Mouse (Mus musculus) heart, adult 2 months (tissue): Measurements from ENCODE around the gene Mybbp1a. TPM values are rescaled to one million over a fixed set of nuclear protein-coding genes. Genes with fewer than 3 reads are reported as not detected.

ENCODE experiments used
- DNase-seq, 2 experiments: peaks; one replicate each; pipeline ENCODE4 v3.0.0; 2021
- H3K27ac ChIP-seq: fragments of 200-600 bp; 2 replicates; pipeline ENCODE4 v1.8.1; 2022
- H3K27me3 ChIP-seq: fragments of 200-500 bp; 2 replicates; pipeline ENCODE4 v1.6.1; 2012; ENCODE audit warnings: mild to moderate bottlenecking, low read length, inconsistent platforms, mixed read lengths; ENCODE audit not compliant: control insufficient read depth, insufficient read depth
- H3K36me3 ChIP-seq: fragments of 200-500 bp; 2 replicates; pipeline ENCODE4 v1.6.1; 2012; ENCODE audit warnings: low read length, inconsistent platforms; ENCODE audit not compliant: control insufficient read depth, insufficient read depth
- H3K4me1 ChIP-seq: fragments of 200-500 bp; 2 replicates; pipeline ENCODE4 v1.6.1; 2011; ENCODE audit warnings: low read length; ENCODE audit not compliant: control insufficient read depth, insufficient read depth
- H3K4me3 ChIP-seq: fragments of 200-600 bp; 2 replicates; pipeline ENCODE4 v1.8.1; 2022
- H3K79me2 ChIP-seq: fragments of 200-500 bp; replicated peaks from 2 replicates; pipeline ENCODE4 v1.6.1; 2012; ENCODE audit warnings: mild to moderate bottlenecking, inconsistent platforms, low read length, moderate library complexity, mixed read lengths; ENCODE audit not compliant: control insufficient read depth, insufficient read depth
- H3K9ac ChIP-seq: fragments of 200-500 bp; 2 replicates; pipeline ENCODE4 v1.6.1; 2012; ENCODE audit warnings: low read depth, mild to moderate bottlenecking, control low read depth, inconsistent platforms, low read length, mixed read lengths
- CTCF ChIP-seq: fragments of 200-600 bp; IDR thresholded peaks from 2 replicates; pipeline ENCODE4 v1.8.1; 2022; ENCODE audit warnings: antibody characterized with exemption, mild to moderate bottlenecking, moderate library complexity
- EP300 ChIP-seq: fragments of 200-500 bp; IDR thresholded peaks from 2 replicates; pipeline ENCODE4 v1.6.1; 2011; ENCODE audit warnings: low read depth, low read length, control low read depth; ENCODE audit not compliant: insufficient read depth
- POLR2A ChIP-seq: fragments of 200-500 bp; IDR thresholded peaks from 2 replicates; pipeline ENCODE4 v1.6.1; 2011; ENCODE audit warnings: mild to moderate bottlenecking, low read depth, low read length, control low read depth; ENCODE audit not compliant: insufficient read depth
- WGBS: fragments of 180-500 bp; shearing (Covaris S2); methylation state at CpG from one replicate; pipeline ENCODE4 v1.1.7; 2018; 5-methylcytosine and 5-hydroxymethylcytosine counted together
- intact Hi-C: fragments of 180-260 bp; cut with DNase I; formaldehyde crosslinking; loops from one replicate; pipeline ENCODE4 v1.15.1; 2025
- polyA plus RNA-seq: library from polyadenylated mRNA; depleted of rRNA; stranded (reverse); fragments of >200 nt; gene quantifications from 2 replicates; pipeline ENCODE4 v1.2.3, GENCODE M21; 2012
- total RNA-seq, 2 experiments: library from RNA; stranded (reverse); gene quantifications; 2 replicates each; pipeline ENCODE4 v1.2.3; 2021

Mybbp1a gene
- total and polyA plus RNA-seq, 3 experiments: 21.8 to 46.1 (median 42.7) TPM

DNA sequence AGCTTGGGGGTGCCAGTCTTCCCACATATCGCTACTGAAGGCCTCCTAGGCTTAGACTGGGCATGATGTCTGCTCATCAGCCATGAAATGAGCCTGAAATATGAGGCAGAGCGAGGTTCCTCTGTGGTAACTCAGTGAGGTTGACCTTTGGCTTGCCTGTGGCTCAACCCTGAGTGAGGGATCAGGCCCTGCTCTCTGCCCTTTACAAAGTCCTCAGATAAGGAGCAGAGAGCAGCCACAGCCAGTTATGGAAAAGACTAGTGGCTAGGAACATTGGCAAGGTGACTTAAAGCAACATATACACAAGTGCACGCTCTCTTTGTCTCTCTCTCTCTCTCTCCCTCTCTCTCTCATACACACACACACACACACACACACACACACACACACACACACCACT is 33.8 kb downstream of the Mybbp1a start:
- intact Hi-C loops: no loop called here
- peaks cover 30% of the 10 kb centered on the region for H3K4me1 ChIP-seq

DNA sequence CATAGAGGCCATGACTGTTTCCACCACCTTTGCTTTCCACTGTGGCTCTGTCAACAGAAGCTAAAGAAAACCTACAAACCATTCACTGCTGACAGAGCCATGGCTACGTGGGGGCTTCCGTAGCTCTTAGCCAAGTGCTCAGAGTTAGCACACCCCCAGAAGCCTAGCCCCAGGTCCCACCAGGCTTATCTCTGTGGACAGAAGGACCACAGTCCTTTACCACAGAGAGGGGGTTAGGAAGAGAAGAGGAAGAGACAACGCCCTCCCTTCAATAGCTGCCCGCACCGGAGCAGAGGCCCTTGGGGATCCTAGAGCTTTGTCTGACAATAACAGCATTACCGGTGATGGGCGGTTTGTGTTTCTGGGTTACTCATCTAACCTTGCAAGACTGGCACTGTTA is 34.3 kb downstream of the Mybbp1a start:
- TF ChIP-seq EP300: no peak
- no peak for TF ChIP-seq CTCF
- TF ChIP-seq POLR2A: no peak
- Histone ChIP-seq H3K4me1 (peaks cover 27% of the 10 kb centered on the region), H3K27ac (peak overlapping the region; percentile 68)

More for the DNA sequence above, 33.8 kb downstream of the Mybbp1a start:
- Histone ChIP-seq H3K79me2 (no peaks in the 10 kb centered on the region), H3K27ac (peak overlapping the region; percentile 68), H3K36me3 (peaks cover 2% of the 10 kb centered on the region; the same call in 1 of the 2 replicates), H3K9ac (no peak overlapping the region), H3K4me3 (no peak overlapping the region), H3K27me3 (no peaks in the 10 kb centered on the region)
- DNase-seq: no peak
- WGBS: 79% methylated on average over 3 of the region's 3 CpGs
- no peak for TF ChIP-seq EP300
- no peak for TF ChIP-seq POLR2A
- no peak for TF ChIP-seq CTCF

DNA sequence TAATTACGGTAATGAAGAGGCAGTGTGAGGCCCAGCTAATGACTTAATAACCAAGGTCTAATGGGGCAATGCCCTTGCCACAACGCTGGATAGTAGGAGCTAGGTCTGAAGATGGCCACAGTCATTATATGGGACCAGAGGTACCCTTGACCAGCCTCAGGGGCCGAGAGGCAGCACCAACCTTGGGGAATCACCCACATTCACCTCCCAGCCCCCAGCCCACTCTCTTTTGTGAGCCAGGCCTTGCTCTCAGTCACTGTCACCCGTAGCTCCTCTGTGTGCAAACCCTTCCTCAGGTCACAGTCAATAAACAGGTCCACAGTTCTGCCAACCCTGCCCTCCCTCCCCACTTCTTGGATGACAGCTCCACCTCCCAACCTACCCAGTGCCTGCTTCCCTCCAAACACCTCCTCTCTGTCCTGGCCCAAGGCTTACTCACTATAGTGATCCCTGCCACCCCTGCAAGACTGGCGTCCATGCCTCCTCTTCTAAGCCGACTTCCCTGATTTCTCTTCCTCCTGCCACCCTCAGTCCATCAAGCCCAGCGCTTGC is 35.0 kb downstream of the Mybbp1a start:
- Histone ChIP-seq H3K27ac (peak overlapping the region; percentile 68), H3K27me3 (no peaks in the 10 kb centered on the region), H3K36me3 (peaks cover 2% of the 10 kb centered on the region; the same call in 1 of the 2 replicates), H3K79me2 (no peaks in the 10 kb centered on the region), H3K9ac (no peak overlapping the region), H3K4me3 (no peak overlapping the region), H3K4me1 (peaks cover 28% of the 10 kb centered on the region)
- no peak for DNase-seq
- WGBS: 86% methylated on average over 7 of the region's 7 CpGs
- no peak for TF ChIP-seq EP300
- intact Hi-C loops: no loop called here

More for the DNA sequence above, 34.3 kb downstream of the Mybbp1a start:
- 57% methylated on average over 7 of the region's 7 CpGs for WGBS
- H3K36me3 ChIP-seq: peaks cover 2% of the 10 kb centered on the region; the same call in 1 of the 2 replicates
- no peak overlapping the region for H3K9ac ChIP-seq
- H3K79me2 ChIP-seq: no peaks in the 10 kb centered on the region
- intact Hi-C loops: no loop called here
- DNase-seq: peak in 1 of 2 experiments; percentile 56
- H3K4me3 ChIP-seq: no peak overlapping the region
- H3K27me3 ChIP-seq: no peaks in the 10 kb centered on the region

DNA sequence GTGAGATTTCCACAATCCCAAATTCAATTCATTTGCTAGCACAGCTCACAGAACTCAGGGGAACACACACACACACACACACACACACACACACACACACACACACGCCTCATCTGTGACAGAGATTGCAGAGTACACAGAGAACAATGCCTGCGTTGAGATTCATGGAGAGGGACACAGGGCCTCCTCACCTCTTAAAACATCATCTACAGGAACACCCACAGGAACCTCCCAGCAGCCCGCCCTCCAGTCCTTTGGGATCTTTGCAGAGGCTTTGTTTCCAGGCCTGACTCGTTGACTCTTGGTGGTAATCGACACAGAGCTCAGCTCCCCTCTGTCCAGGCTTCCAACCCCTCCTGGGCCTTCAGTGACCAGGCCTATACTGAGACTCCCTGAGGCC is 36.0 kb downstream of the Mybbp1a start:
- intact Hi-C loops: no loop called here
- H3K36me3 ChIP-seq: peaks cover 2% of the 10 kb centered on the region; the same call in 1 of the 2 replicates
- H3K4me1 ChIP-seq: peaks cover 35% of the 10 kb centered on the region
- DNase-seq: peak; percentile 53 to 60
- H3K79me2 ChIP-seq: no peaks in the 10 kb centered on the region
- no peaks in the 10 kb centered on the region for H3K27me3 ChIP-seq
- no peak overlapping the region for H3K4me3 ChIP-seq
- peak overlapping the region; percentile 68 for H3K27ac ChIP-seq
- TF ChIP-seq EP300 (peak; percentile 87), CTCF (no peak), POLR2A (peak; percentile 33; the same call in 1 of the 2 replicates)
- WGBS: 44% methylated on average over 5 of the region's 5 CpGs
- no peak overlapping the region for H3K9ac ChIP-seq

DNA sequence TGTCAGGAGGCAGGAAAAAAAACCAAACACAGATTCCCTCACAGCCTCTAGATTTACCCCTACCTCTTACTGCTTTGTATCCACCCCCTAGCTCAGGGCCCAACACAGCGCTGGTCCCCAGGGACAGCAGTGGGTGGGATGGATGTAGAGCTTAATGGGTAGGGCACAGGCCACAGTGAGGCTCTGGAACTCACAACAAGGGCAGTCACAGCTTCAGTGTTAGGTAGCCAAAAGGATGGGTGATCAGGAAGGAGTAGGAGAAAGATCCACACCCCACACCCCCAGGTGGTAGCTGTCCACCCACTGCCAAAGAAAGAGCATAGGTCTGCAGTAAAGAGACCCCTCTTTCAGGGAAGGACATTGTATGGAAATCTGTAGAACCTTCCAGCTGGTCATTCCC is 36.5 kb downstream of the Mybbp1a start:
- TF ChIP-seq CTCF: no peak
- TF ChIP-seq EP300: no peak
- TF ChIP-seq POLR2A: no peak
- no peaks in the 10 kb centered on the region for H3K27me3 ChIP-seq
- 71% methylated on average over 1 of the region's 1 CpGs for WGBS
- intact Hi-C loops: no loop called here
- no peak overlapping the region for H3K4me3 ChIP-seq
- peaks cover 38% of the 10 kb centered on the region for H3K4me1 ChIP-seq
- no peak for DNase-seq
- H3K36me3 ChIP-seq: peaks cover 2% of the 10 kb centered on the region; the same call in 1 of the 2 replicates
- no peaks in the 10 kb centered on the region for H3K79me2 ChIP-seq
- H3K27ac ChIP-seq: peak overlapping the region; percentile 68
- H3K9ac ChIP-seq: 0 out of 2 replicates have a peak overlapping the region, but pooled peaks have one; percentile 10

DNA sequence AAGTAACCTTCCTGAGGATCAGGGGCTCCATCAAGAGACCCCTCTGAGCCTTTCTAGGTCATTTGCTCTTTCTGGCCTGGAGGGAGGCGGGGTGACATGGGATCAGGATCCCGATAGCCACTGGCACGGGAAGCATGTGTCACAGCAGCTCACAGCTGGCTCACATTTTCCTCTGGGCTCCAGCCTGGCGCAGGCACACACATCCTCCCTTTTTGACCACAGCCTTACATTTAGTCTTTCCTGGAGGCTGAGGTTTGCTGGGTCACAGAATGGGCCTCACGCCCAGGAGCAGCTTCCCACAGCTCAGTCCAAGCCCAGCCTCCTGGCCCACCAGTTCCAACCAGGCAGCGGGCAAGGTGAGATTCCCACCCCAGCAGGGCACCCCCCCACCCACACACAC is 37.1 kb downstream of the Mybbp1a start:
- WGBS: 27% methylated on average over 6 of the region's 6 CpGs
- H3K79me2 ChIP-seq: no peaks in the 10 kb centered on the region
- no peaks in the 10 kb centered on the region for H3K27me3 ChIP-seq
- intact Hi-C loops: no loop called here
- peaks cover 41% of the 10 kb centered on the region for H3K4me1 ChIP-seq
- no peak for TF ChIP-seq POLR2A
- TF ChIP-seq CTCF: no peak
- TF ChIP-seq EP300: no peak
- H3K27ac ChIP-seq: peak overlapping the region; percentile 68
- no peak overlapping the region for H3K4me3 ChIP-seq
- DNase-seq: peak in 1 of 2 experiments; percentile 41
- no peak overlapping the region for H3K9ac ChIP-seq
- H3K36me3 ChIP-seq: peaks cover 2% of the 10 kb centered on the region; the same call in 1 of the 2 replicates
